Mouse (Mus musculus) cerebellum, adult 8-10 months (tissue): ENCODE measurements at regions not wholly inside any gene's neighbourhood (a gene's known extent, or its start where the extent isn't known, plus 50 kb on each side); places are given as distances from the start of the nearest gene placed in this dataset.

Source experiments
- DNase-seq: peaks from one replicate; pipeline ENCODE4 v3.0.0; 2022

- no peak for DNase-seq
Observed at GRCm38 (mm10) chr9:41665000-41665685, 459.0 kb downstream of the Sorl1 start.

- DNase-seq, result no peak
Observed at GRCm38 (mm10) chr9:41660576-41660975, 463.5 kb downstream of the Sorl1 start.

- no peak for DNase-seq
Observed at GRCm38 (mm10) chr9:41660011-41660410, 464.1 kb downstream of the Sorl1 start.

GRCm38 (mm10) chr9:41631564-41632205 is 470.2 kb upstream of the Ubash3b start:
- no peak for DNase-seq

- no peak for DNase-seq
Observed at GRCm38 (mm10) chr9:41621341-41621740, 459.8 kb upstream of the Ubash3b start.

- DNase-seq, result no peak
Observed at GRCm38 (mm10) chr9:41614002-41614401, 452.5 kb upstream of the Ubash3b start.

- no peak for DNase-seq
Observed at GRCm38 (mm10) chr9:41612802-41613550, 451.5 kb upstream of the Ubash3b start.

GRCm38 (mm10) chr9:41612452-41612795 is 450.9 kb upstream of the Ubash3b start:
- no peak for DNase-seq

- DNase-seq, result no peak
Observed at GRCm38 (mm10) chr9:41611534-41612451, 450.3 kb upstream of the Ubash3b start.

- DNase-seq, result no peak
Observed at GRCm38 (mm10) chr9:41610347-41610746, 448.9 kb upstream of the Ubash3b start.

GRCm38 (mm10) chr9:41606136-41606535 is 444.6 kb upstream of the Ubash3b start:
- DNase-seq, result no peak

GRCm38 (mm10) chr9:41604916-41605315 is 443.4 kb upstream of the Ubash3b start:
- no peak for DNase-seq

- DNase-seq, result no peak
Observed at GRCm38 (mm10) chr9:41600778-41601177, 439.3 kb upstream of the Ubash3b start.

- DNase-seq, result no peak
Observed at GRCm38 (mm10) chr9:41599874-41600273, 438.4 kb upstream of the Ubash3b start.

GRCm38 (mm10) chr9:41595749-41596148 is 434.3 kb upstream of the Ubash3b start:
- DNase-seq, result no peak

- DNase-seq, result no peak
Observed at GRCm38 (mm10) chr9:41593998-41594397, 432.5 kb upstream of the Ubash3b start.

GRCm38 (mm10) chr9:41592900-41593690 is 431.6 kb upstream of the Ubash3b start:
- DNase-seq, result no peak

GRCm38 (mm10) chr9:41592101-41592500 is 430.6 kb upstream of the Ubash3b start:
- DNase-seq, result no peak

GRCm38 (mm10) chr9:41590164-41590563 is 428.7 kb upstream of the Ubash3b start:
- no peak for DNase-seq

GRCm38 (mm10) chr9:41588466-41589425 is 427.2 kb upstream of the Ubash3b start:
- no peak for DNase-seq

GRCm38 (mm10) chr9:41587762-41588161 is 426.3 kb upstream of the Ubash3b start:
- DNase-seq, result no peak
